Mouse (Mus musculus) embryonic fibroblast, embryonic 13.5 days (primary cell): ENCODE data around the gene Olfr1246. TPM values are rescaled to one million over a fixed set of nuclear protein-coding genes. Genes with fewer than 3 reads are reported as not detected.
"Not testable (repeated sequence)": the region's sequence is repeated elsewhere in the genome, so short reads cannot be mapped to it uniquely, and the experiment has no call there.

Experiments
- H3K27ac ChIP-seq: 2 replicates; pipeline ENCODE4 v1.5.1; 2012; ENCODE audit warnings: low read length, control low read depth, inconsistent platforms; ENCODE audit not compliant: insufficient read depth
- H3K4me1 ChIP-seq: 2 replicates; pipeline ENCODE4 v1.6.1; 2011; ENCODE audit warnings: low read length; ENCODE audit not compliant: control insufficient read depth, insufficient read depth
- H3K4me3 ChIP-seq: 2 replicates; pipeline ENCODE4 v1.5.1; 2011; ENCODE audit warnings: mild to moderate bottlenecking, control low read depth, low read length; ENCODE audit not compliant: insufficient read depth
- CTCF ChIP-seq: IDR thresholded peaks from 2 replicates; pipeline ENCODE4 v1.5.1; 2011; ENCODE audit warnings: mild to moderate bottlenecking, control low read depth, low read length, moderate library complexity, borderline replicate concordance; ENCODE audit not compliant: insufficient read depth
- POLR2A ChIP-seq: IDR thresholded peaks from 2 replicates; pipeline ENCODE4 v1.6.1; 2011; ENCODE audit warnings: low read depth, mild to moderate bottlenecking, control low read depth, low read length, moderate library complexity
- polyA plus RNA-seq: library from polyadenylated mRNA; stranded (reverse); fragments of >200 nt; gene quantifications from 2 replicates; pipeline ENCODE4 v1.2.4, GENCODE M21; 2011; ENCODE audit warnings: low read depth; ENCODE audit not compliant: missing spikeins, insufficient read length

The Olfr1246 gene
- not detected in 2 replicates for polyA plus RNA-seq

- Histone ChIP-seq H3K4me3 (no peak within 1 kb of the TSS), H3K4me1 (no peaks in the 10 kb centered on the region), H3K27ac (no peak within 1 kb of the TSS)
- no peak for TF ChIP-seq CTCF
- no peak for TF ChIP-seq POLR2A
Observed at GRCm38 (mm10) chr2:89593057-89593456, at the start of gene Olfr1246. Gene Olfr1246, minus strand, starts transcription at chr2:89593157.

- H3K4me1 ChIP-seq: no peaks in the 10 kb centered on the region
- H3K4me3 ChIP-seq: no peak within 1 kb of the TSS
- no peak within 1 kb of the TSS for H3K27ac ChIP-seq
- TF ChIP-seq CTCF: no peak
- no peak for TF ChIP-seq POLR2A
Observed at GRCm38 (mm10) chr2:89634883-89635282, 41.9 kb upstream of the Olfr1246 start, which contains the start of gene Olfr1249. Gene Olfr1249, minus strand, starts transcription at chr2:89634983.

- H3K4me3 ChIP-seq, H3K27ac ChIP-seq, H3K4me1 ChIP-seq: not testable (repeated sequence)
Observed at GRCm38 (mm10) chr2:89618145-89618544, 25.2 kb upstream of the Olfr1246 start, which contains the start of gene Olfr1248. Gene Olfr1248, minus strand, starts transcription at chr2:89618245.

- no peak for TF ChIP-seq CTCF
- no peak for TF ChIP-seq POLR2A
- no peak within 1 kb of the TSS for H3K27ac ChIP-seq
- no peak within 1 kb of the TSS for H3K4me3 ChIP-seq
- no peaks in the 10 kb centered on the region for H3K4me1 ChIP-seq
Observed at GRCm38 (mm10) chr2:89614030-89614429, 21.1 kb upstream of the Olfr1246 start, which contains the start of gene Olfr1247. Gene Olfr1247, minus strand, starts transcription at chr2:89614130.

GRCm38 (mm10) chr2:89578347-89578746 lies 14.6 kb downstream of the Olfr1246 start, which contains the start of gene Olfr1245:
Gene Olfr1245, minus strand, starts transcription at chr2:89578447.
- H3K27ac ChIP-seq: no peak within 1 kb of the TSS
- TF ChIP-seq POLR2A: no peak
- TF ChIP-seq CTCF: no peak
- no peak within 1 kb of the TSS for H3K4me3 ChIP-seq

GRCm38 (mm10) chr2:89562706-89563105 lies 30.3 kb downstream of the Olfr1246 start:
- not testable (repeated sequence) for H3K27ac ChIP-seq, H3K4me3 ChIP-seq, H3K4me1 ChIP-seq

More at GRCm38 (mm10) chr2:89578347-89578746, 14.6 kb downstream of the Olfr1246 start, which contains the start of gene Olfr1245:
- no peaks in the 10 kb centered on the region for H3K4me1 ChIP-seq

GRCm38 (mm10) chr2:89544516-89544915 lies 48.4 kb downstream of the Olfr1246 start:
- Histone ChIP-seq H3K27ac (no peak overlapping the region), H3K4me3 (no peak overlapping the region), H3K4me1 (no peaks in the 10 kb centered on the region)
- no peak for TF ChIP-seq CTCF
- no peak for TF ChIP-seq POLR2A

GRCm38 (mm10) chr2:89539923-89540322 lies 53.0 kb downstream of the Olfr1246 start:
- H3K27ac ChIP-seq: no peak overlapping the region
- TF ChIP-seq CTCF (no peak), POLR2A (no peak)
- no peaks in the 10 kb centered on the region for H3K4me1 ChIP-seq
- H3K4me3 ChIP-seq: no peak overlapping the region

Other genes starting within 250 kb of the Olfr1246 start
- gene Olfr1234, start 228.3 kb downstream of the Olfr1246 start, polyA plus RNA-seq: not detected in 2 replicates
- not detected in 2 replicates for gene Olfr1238, start 183.5 kb downstream of the Olfr1246 start, polyA plus RNA-seq
- not detected in 2 replicates for gene Olfr1239, start 172.8 kb downstream of the Olfr1246 start, polyA plus RNA-seq
- not detected in 2 replicates for gene Olfr1240, start 150.2 kb downstream of the Olfr1246 start, polyA plus RNA-seq
- gene Olfr1241, start 106.0 kb downstream of the Olfr1246 start, polyA plus RNA-seq: not detected in 2 replicates
- gene Olfr1242, start 94.8 kb downstream of the Olfr1246 start, polyA plus RNA-seq: not detected in 2 replicates
- gene Olfr1243, start 61.7 kb downstream of the Olfr1246 start, polyA plus RNA-seq: not detected in 2 replicates
- gene Olfr1245, start 14.7 kb downstream of the Olfr1246 start, polyA plus RNA-seq: not detected in 2 replicates
- not detected in 2 replicates for gene Olfr1247, start 21.0 kb upstream of the Olfr1246 start, polyA plus RNA-seq
- not detected in 2 replicates for gene Olfr1248, start 25.1 kb upstream of the Olfr1246 start, polyA plus RNA-seq
- not detected in 2 replicates for gene Olfr1249, start 41.8 kb upstream of the Olfr1246 start, polyA plus RNA-seq
- not detected in 2 replicates for gene Olfr1250, start 68.3 kb upstream of the Olfr1246 start, polyA plus RNA-seq
- gene Olfr1251, start 78.8 kb upstream of the Olfr1246 start, polyA plus RNA-seq: not detected in 2 replicates
- gene Olfr1252, start 131.9 kb upstream of the Olfr1246 start, polyA plus RNA-seq: not detected in 2 replicates
- gene Olfr1253, start 163.9 kb upstream of the Olfr1246 start, polyA plus RNA-seq: not detected in 2 replicates
- gene Olfr1254, start 200.5 kb upstream of the Olfr1246 start, polyA plus RNA-seq: not detected in 2 replicates
- gene Olfr1255, start 218.9 kb upstream of the Olfr1246 start, polyA plus RNA-seq: not detected in 2 replicates
- gene Olfr1256, start 248.4 kb upstream of the Olfr1246 start, polyA plus RNA-seq: not detected in 2 replicates